Mouse (Mus musculus): ENCODE results near the gene Tcaf2. TPM values are rescaled to one million over a fixed set of nuclear protein-coding genes. Genes with fewer than 3 reads are reported as not detected.

Tcaf2 gene
- polyA plus RNA-seq, 1 experiment, result 4.4 TPM

GRCm38 (mm10) chr6:42577433-42577832 is 67.6 kb downstream of the Tcaf2 start:
- H3K36me3 ChIP-seq (ENCODE audit: control insufficient read depth, insufficient read depth, low read length), result no peaks in the 10 kb centered on the region
- TF ChIP-seq POLR2A (IDR thresholded peaks at IDR 0.05; ENCODE audit: low read depth, low read length), result no peak
- TF ChIP-seq CTCF (IDR thresholded peaks at IDR 0.05; ENCODE audit: extremely low read depth, insufficient read length, insufficient replicate concordance, low read depth, low read length), result no peak
- H3K27ac ChIP-seq (ENCODE audit: insufficient read depth, low read depth, low read length), result no peak overlapping the region
- no peaks in the 10 kb centered on the region for H3K4me1 ChIP-seq (ENCODE audit: control insufficient read depth, insufficient read depth, insufficient read length, low read length)
- no peaks in the 10 kb centered on the region for H3K27me3 ChIP-seq (ENCODE audit: control insufficient read depth, insufficient read depth, low read length)
- no peak overlapping the region for H3K4me3 ChIP-seq (ENCODE audit: low read depth, low read length)
- WGBS, result 84% methylated on average over 2 of the region's 2 CpGs

Other genes with a start within 250 kb of the Tcaf2 start
- not detected in 2 replicates for gene Tas2r143, start 245.0 kb downstream of the Tcaf2 start, polyA plus RNA-seq (2012; rRNA removed)
- not detected in 2 replicates for gene Tas2r135, start 239.8 kb downstream of the Tcaf2 start, polyA plus RNA-seq (2012; rRNA removed)
- not detected in 2 replicates for gene Tas2r126, start 210.7 kb downstream of the Tcaf2 start, polyA plus RNA-seq (2012; rRNA removed)
- gene Olfr458, start 180.1 kb downstream of the Tcaf2 start, polyA plus RNA-seq (2012; rRNA removed), result not detected in 2 replicates
- not detected in 2 replicates for gene Olfr457, start 168.9 kb downstream of the Tcaf2 start, polyA plus RNA-seq (2012; rRNA removed)
- gene Olfr456, start 158.0 kb downstream of the Tcaf2 start, polyA plus RNA-seq (2012; rRNA removed), result not detected in 2 replicates
- gene Olfr455, start 97.7 kb downstream of the Tcaf2 start, polyA plus RNA-seq (2012; rRNA removed), result not detected in 2 replicates
- gene Tcaf3, start 47.6 kb downstream of the Tcaf2 start, polyA plus RNA-seq (2012; rRNA removed), result not detected in 2 replicates
- gene Tcaf1, start 64.8 kb upstream of the Tcaf2 start, polyA plus RNA-seq (2012; rRNA removed), result 2.2 and 2.9 TPM in 2 replicates
- gene Olfr453, start 94.1 kb upstream of the Tcaf2 start, polyA plus RNA-seq (2012; rRNA removed), result not detected in 2 replicates
- not detected in 2 replicates for gene Olfr38, start 111.2 kb upstream of the Tcaf2 start, polyA plus RNA-seq (2012; rRNA removed)
- not detected in 2 replicates for gene Olfr452, start 139.8 kb upstream of the Tcaf2 start, polyA plus RNA-seq (2012; rRNA removed)
- not detected in 2 replicates for gene Olfr450, start 166.7 kb upstream of the Tcaf2 start, polyA plus RNA-seq (2012; rRNA removed)
- not detected in 2 replicates for gene Olfr449, start 189.1 kb upstream of the Tcaf2 start, polyA plus RNA-seq (2012; rRNA removed)
- gene Olfr448, start 245.2 kb upstream of the Tcaf2 start, polyA plus RNA-seq (2012; rRNA removed), result not detected in 2 replicates

All from small intestine, adult 2 months (tissue).